Mouse (Mus musculus): ENCODE measurements around the gene Cald1.

GRCm38 (mm10) chr6:34567298-34567697, 31.0 kb upstream of the Cald1 start:
- TF ChIP-seq POLR2A (IDR thresholded peaks at IDR 0.05; ENCODE audit: borderline replicate concordance, insufficient read depth, low read length) (no peak), CTCF (IDR thresholded peaks at IDR 0.05; ENCODE audit: borderline replicate concordance, insufficient read depth, low read depth, low read length) (no peak)

Data from cerebellum, adult 2 months (tissue).